Mouse (Mus musculus) olfactory bulb, adult 2 months (tissue): Measurements from ENCODE around the gene H2-Q6. TPM values are rescaled to one million over a fixed set of nuclear protein-coding genes. Genes with fewer than 3 reads are reported as not detected.
"Not testable (repeated sequence)": the region's sequence is repeated elsewhere in the genome, so short reads cannot be mapped to it uniquely, and the experiment has no call there.

Source experiments
- H3K27ac ChIP-seq: fragments of 200-500 bp; 2 replicates; pipeline ENCODE4 v1.5.1; 2012; ENCODE audit warnings: low read depth, low read length; ENCODE audit not compliant: insufficient read depth
- H3K4me1 ChIP-seq: fragments of 200-500 bp; 2 replicates; pipeline ENCODE4 v1.6.1; 2012; ENCODE audit warnings: low read length; ENCODE audit not compliant: control insufficient read depth, insufficient read depth
- H3K4me3 ChIP-seq: fragments of 200-500 bp; 2 replicates; pipeline ENCODE4 v1.5.1; 2012; ENCODE audit warnings: mild to moderate bottlenecking, low read depth, low read length, moderate library complexity; ENCODE audit not compliant: insufficient read depth
- CTCF ChIP-seq: fragments of 200-500 bp; IDR thresholded peaks from 2 replicates; pipeline ENCODE4 v1.5.1; 2012; ENCODE audit warnings: low read depth, mild to moderate bottlenecking, low read length, moderate library complexity; ENCODE audit not compliant: insufficient read depth
- POLR2A ChIP-seq: fragments of 200-500 bp; IDR thresholded peaks from 2 replicates; pipeline ENCODE4 v1.6.1; 2012; ENCODE audit warnings: mild to moderate bottlenecking, low read depth, low read length, moderate library complexity; ENCODE audit not compliant: insufficient read depth
- WGBS: fragments of 180-500 bp; shearing (Covaris S2); methylation state at CpG from one replicate; pipeline ENCODE4 v1.1.7; 2018; 5-methylcytosine and 5-hydroxymethylcytosine counted together
- polyA plus RNA-seq: library from polyadenylated mRNA; stranded (reverse); fragments of >200 nt; gene quantifications from 2 replicates; pipeline ENCODE4 v1.2.4, GENCODE M21; 2012; ENCODE audit warnings: low replicate concordance; ENCODE audit not compliant: missing spikeins, insufficient read depth, insufficient read length

The H2-Q6 gene
- polyA plus RNA-seq, 1 experiment = not detected

GRCm38 (mm10) chr17:35465651-35466050, 41.0 kb downstream of the H2-Q6 start:
- WGBS = 11% methylated on average over 8 of the region's 8 CpGs
- not testable (repeated sequence) for H3K4me1 ChIP-seq

GRCm38 (mm10) chr17:35468936-35469335, 44.3 kb downstream of the H2-Q6 start:
- H3K4me1 ChIP-seq, H3K4me3 ChIP-seq, H3K27ac ChIP-seq: not testable (repeated sequence)
- 79% methylated on average over 3 of the region's 3 CpGs for WGBS

More at GRCm38 (mm10) chr17:35465651-35466050, 41.0 kb downstream of the H2-Q6 start:
- peak; percentile 18; the same call in 1 of the 2 replicates for TF ChIP-seq CTCF
- not testable (repeated sequence) for H3K27ac ChIP-seq, H3K4me3 ChIP-seq

GRCm38 (mm10) chr17:35469842-35470751, 45.4 kb downstream of the H2-Q6 start, which contains the start of gene H2-Q10:
Gene H2-Q10 (plus strand): TSS chr17:35470089.
- no peak within 1 kb of the TSS for H3K27ac ChIP-seq
- H3K4me3 ChIP-seq = peak within 1 kb of the TSS; percentile 15
- 1% methylated on average over 80 of the region's 80 CpGs for WGBS
- TF ChIP-seq CTCF (no peak), POLR2A (no peak)
- peaks cover 10% of the 10 kb centered on the region; the same call in 1 of the 2 replicates for H3K4me1 ChIP-seq

Other genes with a start within 250 kb of the H2-Q6 start
- gene Aif1, start 248.8 kb upstream of the H2-Q6 start, polyA plus RNA-seq = not detected in 2 replicates
- not detected in 2 replicates for gene Lst1, start 236.4 kb upstream of the H2-Q6 start, polyA plus RNA-seq
- gene Ltb, start 230.4 kb upstream of the H2-Q6 start, polyA plus RNA-seq = not detected in 2 replicates
- gene Tnf, start 222.8 kb upstream of the H2-Q6 start, polyA plus RNA-seq = not detected in 2 replicates
- gene Lta, start 219.5 kb upstream of the H2-Q6 start, polyA plus RNA-seq = not detected in 2 replicates
- not detected in 2 replicates for gene Gm16181, start 204.0 kb upstream of the H2-Q6 start, polyA plus RNA-seq
- not detected in 2 replicates for gene Atp6v1g2, start 191.2 kb upstream of the H2-Q6 start, polyA plus RNA-seq
- gene Nfkbil1, start 189.1 kb upstream of the H2-Q6 start, polyA plus RNA-seq = not detected in 2 replicates
- gene Ddx39b, start 183.1 kb upstream of the H2-Q6 start, polyA plus RNA-seq = 290 and 359 TPM in 2 replicates
- gene H2-D1, start 162.1 kb upstream of the H2-Q6 start, polyA plus RNA-seq = 345 and 592 TPM in 2 replicates
- not detected in 2 replicates for gene H2-Q1, start 104.4 kb upstream of the H2-Q6 start, polyA plus RNA-seq
- not detected in 2 replicates for gene H2-Q2, start 82.6 kb upstream of the H2-Q6 start, polyA plus RNA-seq
- not detected in 2 replicates for gene H2-Q4, start 45.2 kb upstream of the H2-Q6 start, polyA plus RNA-seq
- gene H2-Q7, start 14.3 kb downstream of the H2-Q6 start, polyA plus RNA-seq = not detected in 2 replicates
- not detected in 2 replicates for gene H2-Q10, start 45.2 kb downstream of the H2-Q6 start, polyA plus RNA-seq
- gene Pou5f1, start 81.2 kb downstream of the H2-Q6 start, polyA plus RNA-seq = not detected in 2 replicates
- gene Tcf19, start 92.0 kb downstream of the H2-Q6 start, polyA plus RNA-seq = not detected in 2 replicates
- gene Cchcr1, start 92.2 kb downstream of the H2-Q6 start, polyA plus RNA-seq = not detected in 2 replicates
- not detected in 2 replicates for gene Psors1c2, start 108.4 kb downstream of the H2-Q6 start, polyA plus RNA-seq
- not detected in 2 replicates for gene Cdsn, start 127.3 kb downstream of the H2-Q6 start, polyA plus RNA-seq
- not detected in 2 replicates for gene 2300002M23Rik, start 142.6 kb downstream of the H2-Q6 start, polyA plus RNA-seq
- gene Sfta2, start 176.7 kb downstream of the H2-Q6 start, polyA plus RNA-seq = not detected in 2 replicates
- gene Gm9573, start 201.8 kb downstream of the H2-Q6 start, polyA plus RNA-seq = not detected in 2 replicates
- gene Mucl3, start 218.8 kb downstream of the H2-Q6 start, polyA plus RNA-seq = not detected in 2 replicates
- gene Vars2, start 242.7 kb downstream of the H2-Q6 start, polyA plus RNA-seq = not detected in 2 replicates
- not detected in 2 replicates for gene Gtf2h4, start 248.9 kb downstream of the H2-Q6 start, polyA plus RNA-seq